Mouse (Mus musculus) layer of hippocampus, postnatal 10 days (tissue): ENCODE data around the gene Gm21477. TPM values are rescaled to one million over a fixed set of nuclear protein-coding genes. Genes with fewer than 3 reads are reported as not detected.
"Not testable (repeated sequence)": the region's sequence is repeated elsewhere in the genome, so short reads cannot be mapped to it uniquely, and the experiment has no call there.

Experiments
- DNase-seq, 2 experiments: peaks; one replicate each; pipeline ENCODE4 v3.0.0; 2021; ENCODE audit warnings: low spot score in 2 of 2
- long read RNA-seq: library from polyadenylated mRNA; stranded (forward); transcript quantifications from one replicate; pipeline ENCODE4 v2.0.0, GENCODE M21; 2023
- total RNA-seq, 2 experiments: library from RNA; stranded (reverse); gene quantifications; 2 replicates each; pipeline ENCODE4 v1.2.3; 2021

Gm21477 gene
- not detected for total RNA-seq
- long read RNA-seq = 0 reads

DNA sequence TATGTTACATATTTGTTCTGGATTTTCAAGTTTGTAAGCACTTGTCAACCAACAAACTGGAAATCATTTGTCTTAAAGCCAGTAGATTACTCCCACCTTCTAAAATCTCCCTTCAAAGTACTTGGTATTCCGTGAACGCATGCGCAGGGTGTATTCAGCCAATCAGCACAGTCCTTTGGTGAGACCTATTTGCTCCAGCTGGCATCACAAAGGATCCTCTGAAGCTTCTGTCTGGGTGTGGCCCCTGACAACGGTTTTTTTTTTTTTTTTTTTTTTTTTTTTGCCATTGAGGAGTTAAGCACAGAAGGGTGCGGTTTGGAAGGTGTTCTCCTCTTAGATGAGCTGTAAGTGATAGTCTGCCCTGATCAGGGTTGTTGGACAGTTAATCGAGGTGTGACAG is at the start of gene Gm21477:
TSS of gene Gm21477 (plus strand) at position 301 of the 400 bp plus-strand sequence.
- DNase-seq = not testable (repeated sequence)
